Mouse (Mus musculus): ENCODE results near the gene Mgat3.

- TF ChIP-seq CTCF (IDR thresholded peaks at IDR 0.05; ENCODE audit: low read depth) (no peak), EP300 (optimal IDR thresholded peaks at IDR 0.05) (no peak)
These were observed 20.9 kb upstream of the Mgat3 start for GRCm38 (mm10) chr15:80152663-80153062.
